Mouse (Mus musculus) cerebellum, adult 11-12 months (tissue): ENCODE results near the gene Hoxa5.

Experiments used
- DNase-seq: peaks from one replicate; pipeline ENCODE4 v3.0.0; 2022

The Hoxa5 gene

GRCm38 (mm10) chr6:52160511-52161335, 43.7 kb downstream of the Hoxa5 start:
- DNase-seq = no peak

- DNase-seq = no peak
Observed at GRCm38 (mm10) chr6:52159979-52160378, 44.4 kb downstream of the Hoxa5 start.

DNA sequence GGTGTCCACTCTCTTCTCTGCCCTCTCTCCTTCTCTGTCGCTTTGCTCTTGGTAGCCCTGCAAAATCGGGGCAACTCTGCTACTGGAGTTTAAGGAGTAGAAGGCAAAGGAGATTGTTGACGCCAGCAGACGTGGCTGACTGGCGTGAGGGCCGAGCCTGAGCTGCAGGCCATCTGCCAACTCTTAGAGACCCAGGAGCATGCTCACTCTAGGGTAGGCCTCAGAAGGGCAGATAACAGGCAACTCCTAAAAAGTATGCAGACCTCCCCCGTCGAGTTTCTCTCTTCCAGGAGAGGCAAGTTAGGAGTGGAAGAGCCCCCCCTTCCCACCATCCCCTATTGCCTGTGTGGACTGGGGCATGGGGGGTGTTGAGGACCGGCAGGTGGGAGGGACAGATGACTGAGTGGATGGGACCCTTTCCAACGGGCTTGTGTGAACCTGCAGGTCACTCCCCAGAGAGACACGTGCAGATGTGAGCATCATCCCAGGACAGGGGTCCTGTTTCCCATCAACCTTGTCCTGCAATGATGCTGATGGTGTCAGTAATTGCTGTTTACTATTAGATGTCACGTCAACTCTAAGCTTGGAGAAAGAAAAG, 45.1 kb downstream of the Hoxa5 start:
- DNase-seq = no peak

DNA sequence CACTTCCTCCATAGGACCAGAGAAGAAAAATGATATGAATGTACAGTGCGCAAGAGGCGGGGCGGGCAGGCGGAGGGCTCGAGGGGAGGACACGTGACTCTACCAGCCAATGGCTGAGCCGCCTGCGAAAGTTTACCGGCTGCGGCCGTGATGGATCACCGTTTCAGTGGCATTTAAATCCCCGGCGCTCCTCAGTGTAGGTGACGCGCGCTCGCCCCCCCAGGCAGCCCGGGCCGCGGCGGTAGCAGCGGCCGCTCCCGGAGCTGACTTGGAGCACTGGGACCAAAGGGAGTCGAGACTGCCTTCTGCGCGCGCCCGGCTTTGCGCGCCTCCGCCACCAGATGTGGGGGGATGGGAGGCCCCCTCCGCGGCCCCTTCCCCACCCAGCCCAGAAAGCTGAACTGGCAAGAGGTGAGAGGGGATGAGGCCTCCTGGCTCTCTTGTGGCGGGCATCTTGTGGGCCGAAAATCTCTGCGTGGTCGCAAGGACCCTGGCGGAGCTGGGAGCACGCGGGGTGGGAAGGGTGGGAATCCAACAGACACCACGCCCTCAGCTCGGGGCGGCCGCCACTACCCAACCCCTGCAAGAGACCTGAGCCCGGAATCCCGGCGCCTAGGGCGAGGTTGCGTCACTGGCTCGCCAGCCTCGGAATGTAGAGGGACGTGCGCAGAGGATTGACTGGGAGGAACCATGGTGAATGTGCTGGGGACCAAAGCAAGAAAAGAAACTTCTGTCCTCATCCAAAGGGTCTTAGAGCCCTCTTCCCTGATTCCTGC, 45.9 kb downstream of the Hoxa5 start, which contains the start of gene Hoxa1:
TSS of gene Hoxa1 (minus strand) at position 42 of the 776 bp plus-strand sequence.
- DNase-seq = no peak

- no peak for DNase-seq
Observed at GRCm38 (mm10) chr6:52157466-52158275, 46.7 kb downstream of the Hoxa5 start.

GRCm38 (mm10) chr6:52156551-52157200, 47.7 kb downstream of the Hoxa5 start:
- no peak for DNase-seq

- DNase-seq = no peak
Observed at GRCm38 (mm10) chr6:52155471-52155870, 48.9 kb downstream of the Hoxa5 start.

- DNase-seq = no peak
Observed at GRCm38 (mm10) chr6:52154044-52154443, 50.3 kb downstream of the Hoxa5 start.

DNA sequence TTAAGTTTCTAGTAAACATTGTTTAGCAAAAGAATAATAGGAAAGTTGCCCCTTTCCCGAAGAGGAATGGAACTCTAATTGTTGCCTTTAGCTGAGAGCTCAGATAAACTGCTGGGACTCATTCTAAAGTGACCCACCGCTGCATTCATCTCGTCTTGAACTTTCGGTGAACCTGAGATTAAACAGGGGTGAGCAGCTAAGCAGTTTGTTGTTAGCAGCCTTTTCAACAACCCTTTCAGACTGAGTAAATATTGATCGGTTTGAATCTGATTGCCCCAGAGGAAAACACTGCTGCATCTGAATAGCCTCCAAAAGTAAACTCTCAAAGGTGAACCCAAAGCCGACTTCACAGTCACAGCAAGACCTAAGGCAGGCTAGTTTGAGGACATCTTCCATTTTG, 51.1 kb downstream of the Hoxa5 start:
- no peak for DNase-seq

DNA sequence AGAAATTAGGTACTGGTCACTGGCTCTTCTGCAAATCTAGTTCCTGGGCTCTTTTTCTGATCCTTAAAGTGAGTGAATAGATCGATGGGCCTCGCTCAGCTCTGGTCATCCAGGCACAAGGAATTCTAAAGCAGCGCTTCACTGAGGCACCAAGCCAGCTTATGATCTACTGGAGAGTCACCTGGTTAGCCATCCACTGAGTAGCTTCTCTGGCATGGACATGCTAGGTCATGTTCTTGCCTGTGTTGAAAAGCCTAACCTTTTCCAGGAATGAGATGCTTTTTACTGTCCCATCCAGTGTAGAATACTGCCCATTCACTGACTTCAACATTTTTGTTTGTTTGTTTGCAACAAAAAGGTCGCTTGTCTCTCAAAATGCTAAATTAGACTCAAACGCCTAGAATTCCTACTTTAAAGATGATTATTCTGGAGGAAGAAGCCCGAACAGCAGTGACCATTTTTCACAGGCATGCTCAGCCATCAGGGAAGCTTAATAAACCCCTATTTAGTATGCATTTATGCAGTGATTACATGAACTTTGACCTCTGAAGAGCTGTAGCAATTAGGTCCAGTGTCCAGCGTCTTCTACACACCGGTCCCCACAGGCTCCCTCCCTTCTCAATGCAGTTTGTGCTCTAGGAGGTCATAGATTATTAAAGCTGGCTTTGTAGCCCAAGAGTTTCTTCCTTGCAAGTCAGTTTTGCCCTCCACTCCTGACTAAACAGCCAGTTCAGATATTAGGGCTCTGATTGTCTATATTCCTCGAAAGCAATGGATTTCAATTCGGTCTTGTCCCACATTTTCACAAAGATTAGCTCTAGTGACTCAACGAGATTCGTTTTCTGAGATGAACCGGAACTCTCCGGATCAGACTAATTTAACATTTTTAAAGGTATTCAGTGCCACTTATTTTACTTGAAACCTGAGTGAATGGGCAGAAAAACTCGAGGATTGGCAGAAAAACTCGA, 51.9 kb downstream of the Hoxa5 start:
- DNase-seq = no peak
